In the genomic region with DNA sequence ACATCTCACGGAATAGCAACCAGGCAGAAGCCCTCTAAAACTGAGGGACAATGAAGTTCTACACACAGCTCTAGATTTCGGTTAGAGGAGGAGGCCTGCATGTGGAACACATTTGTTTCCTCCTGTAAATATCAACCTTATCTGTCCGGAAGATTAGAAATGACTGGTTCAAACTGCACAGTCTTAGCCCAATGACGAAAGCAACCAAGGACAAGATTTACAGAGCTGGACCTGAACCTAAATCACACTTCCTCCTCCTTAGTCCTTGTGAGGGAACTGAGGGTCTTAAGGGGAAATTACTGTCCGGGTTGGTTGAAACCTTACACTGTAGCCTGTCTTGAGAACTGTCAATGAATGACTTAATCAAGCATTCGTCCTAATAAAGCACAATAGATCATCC, we compare ENCODE assay signal across 8 mouse cellular contexts. TPM values are rescaled to one million over a fixed set of nuclear protein-coding genes. Genes with fewer than 3 reads are reported as not detected.
DNase-seq lines count a peak whose midpoint lies in the region; ATAC-seq and TF ChIP-seq lines count a peak whose summit lies in the region.

No protein-coding gene starts in this region.

- no peaks in the 10 kb centered on the region for H3K9me3 ChIP-seq in embryonic facial prominence, embryonic 14.5 days (ENCODE audit: control insufficient read depth, low read length)
- no peaks in the 10 kb centered on the region for H3K9me3 ChIP-seq in limb, embryonic 10.5 days (replicated peaks)
- no peaks in the 10 kb centered on the region for H3K9me3 ChIP-seq in neural tube, embryonic 15.5 days (replicated peaks)

- H3K4me2 ChIP-seq in embryonic facial prominence, embryonic 14.5 days (ENCODE audit: low read depth, low read length), result peak overlapping the region; percentile 87
- H3K4me2 ChIP-seq in neural tube, embryonic 15.5 days, result peak overlapping the region; percentile 81

- peak overlapping the region; percentile 99 for H3K27ac ChIP-seq in layer of hippocampus, adult 2 months
- peak overlapping the region; percentile 35; the same call in 1 of the 2 replicates for H3K27ac ChIP-seq in embryonic facial prominence, embryonic 14.5 days (replicated peaks; ENCODE audit: low read depth, low read length)
- H3K27ac ChIP-seq in limb, embryonic 10.5 days, result no peak overlapping the region; the same call in 1 of the 2 replicates
- peak overlapping the region; percentile 58 for H3K27ac ChIP-seq in neural tube, embryonic 15.5 days (replicated peaks)

- DNase-seq in layer of hippocampus, adult 2 months (ENCODE audit: low spot score in 2 of 2), result no peak
- no peak for DNase-seq in layer of hippocampus, postnatal 25 days (ENCODE audit: extremely low spot score in 1 of 2, low spot score in 1 of 2)
- no peak for DNase-seq in embryonic facial prominence, embryonic 14.5 days (ENCODE audit: low spot score)
- no peak for DNase-seq in limb, embryonic 10.5 days (ENCODE audit: low spot score)
- DNase-seq in B cell, adult 2 months, result no peak
- no peak for DNase-seq in gastrocnemius, postnatal 4 days (ENCODE audit: low spot score in 2 of 2)
- DNase-seq in kidney, postnatal 4 days, result no peak

- peak overlapping the region; percentile 91 for H3K9ac ChIP-seq in embryonic facial prominence, embryonic 14.5 days (ENCODE audit: low read depth, low read length)
- H3K9ac ChIP-seq in neural tube, embryonic 15.5 days (replicated peaks), result peak overlapping the region; percentile 96

- peaks cover 17% of the 10 kb centered on the region for H3K4me1 ChIP-seq in embryonic facial prominence, embryonic 14.5 days (ENCODE audit: control insufficient read depth, insufficient read depth, low read length)
- peaks cover 33% of the 10 kb centered on the region for H3K4me1 ChIP-seq in limb, embryonic 10.5 days
- peaks cover 39% of the 10 kb centered on the region for H3K4me1 ChIP-seq in neural tube, embryonic 15.5 days

- H3K36me3 ChIP-seq in embryonic facial prominence, embryonic 14.5 days (ENCODE audit: control insufficient read depth, insufficient read depth, low read length), result no peaks in the 10 kb centered on the region
- no peaks in the 10 kb centered on the region for H3K36me3 ChIP-seq in limb, embryonic 10.5 days
- no peaks in the 10 kb centered on the region for H3K36me3 ChIP-seq in neural tube, embryonic 15.5 days

- H3K27me3 ChIP-seq in embryonic facial prominence, embryonic 14.5 days (replicated peaks; ENCODE audit: control insufficient read depth, insufficient read depth, low read length), result no peaks in the 10 kb centered on the region
- H3K27me3 ChIP-seq in limb, embryonic 10.5 days (ENCODE audit: low read depth, poor library complexity, severe bottlenecking), result 0 out of 2 replicates have a peak, but pooled peaks cover 5% of the 10 kb centered on the region
- H3K27me3 ChIP-seq in neural tube, embryonic 15.5 days (replicated peaks), result no peaks in the 10 kb centered on the region

- ATAC-seq in embryonic facial prominence, embryonic 14.5 days (ENCODE audit: low read depth), result no peak
- ATAC-seq in neural tube, embryonic 15.5 days (ENCODE audit: low FRiP score), result no peak

- no peak for TF ChIP-seq CTCF in layer of hippocampus, adult 2 months (conservative IDR thresholded peaks at IDR 0.05)

- WGBS in embryonic facial prominence, embryonic 14.5 days, result 17% methylated on average over 6 of the region's 6 CpGs
- 45% methylated on average over 6 of the region's 6 CpGs for WGBS in limb, embryonic 10.5 days
- 36% methylated on average over 6 of the region's 6 CpGs for WGBS in neural tube, embryonic 15.5 days

- H3K4me3 ChIP-seq in layer of hippocampus, adult 2 months, result peak overlapping the region; percentile 92
- peak overlapping the region; percentile 94 for H3K4me3 ChIP-seq in embryonic facial prominence, embryonic 14.5 days (ENCODE audit: low read depth, low read length)
- H3K4me3 ChIP-seq in limb, embryonic 10.5 days, result peak overlapping the region; percentile 97
- peak overlapping the region; percentile 78 for H3K4me3 ChIP-seq in neural tube, embryonic 15.5 days (replicated peaks)

RNA-seq across cellular contexts. Expression of gene Cdc42bpb, which starts 1.5 kb away (rescaled TPM):
- 100 to 1,000 TPM; 113 to 122 TPM for total RNA-seq in layer of hippocampus, adult 2 months (2021)
- 100 to 1,000 TPM; 107 to 117 TPM for total RNA-seq in layer of hippocampus, postnatal 25 days (2021)
- polyA plus RNA-seq in embryonic facial prominence, embryonic 14.5 days (2014; fragmentation: Nextera tagmentation; extraction: Ambion mirVana), result 37.7 and 41.5 TPM in 2 replicates
- polyA plus RNA-seq in limb, embryonic 10.5 days (2016; fragmentation: Nextera tagmentation; extraction: Ambion mirVana), result 30.4 and 32.0 TPM in 2 replicates
- 30.2 and 33.7 TPM in 2 replicates for polyA plus RNA-seq in neural tube, embryonic 15.5 days (2015; fragmentation: Nextera tagmentation; extraction: Ambion mirVana)
- total RNA-seq in gastrocnemius, postnatal 4 days (2021), result 10 to 100 TPM; 69.1 to 74.5 TPM

RNA-seq across cellular contexts. Expression of gene Lbhd2, which starts 30.6 kb away (rescaled TPM):
- total RNA-seq in layer of hippocampus, adult 2 months (2021), result 1 to 10 TPM; 1.2 to 1.4 TPM
- under 1 TPM in 1 of 2 experiments, not detected in 1; 0.86 TPM for total RNA-seq in layer of hippocampus, postnatal 25 days (2021)
- polyA plus RNA-seq in embryonic facial prominence, embryonic 14.5 days (2014; fragmentation: Nextera tagmentation; extraction: Ambion mirVana), result 5.5 and 5.8 TPM in 2 replicates
- not detected in 2 replicates for polyA plus RNA-seq in limb, embryonic 10.5 days (2016; fragmentation: Nextera tagmentation; extraction: Ambion mirVana)
- 1.4 and 2.8 TPM in 2 replicates for polyA plus RNA-seq in neural tube, embryonic 15.5 days (2015; fragmentation: Nextera tagmentation; extraction: Ambion mirVana)
- under 1 TPM in 1 of 2 experiments, not detected in 1; 0.59 TPM for total RNA-seq in gastrocnemius, postnatal 4 days (2021)

RNA-seq across cellular contexts. Expression of gene Exoc3l4, which starts 40.8 kb away (rescaled TPM):
- 1 to 10 TPM; 4.5 to 6.3 TPM for total RNA-seq in layer of hippocampus, adult 2 months (2021)
- 1 to 10 TPM; 2.6 to 3.4 TPM for total RNA-seq in layer of hippocampus, postnatal 25 days (2021)
- polyA plus RNA-seq in embryonic facial prominence, embryonic 14.5 days (2014; fragmentation: Nextera tagmentation; extraction: Ambion mirVana), result 8.7 and 9.4 TPM in 2 replicates
- 5.1 and 6.5 TPM in 2 replicates for polyA plus RNA-seq in limb, embryonic 10.5 days (2016; fragmentation: Nextera tagmentation; extraction: Ambion mirVana)
- polyA plus RNA-seq in neural tube, embryonic 15.5 days (2015; fragmentation: Nextera tagmentation; extraction: Ambion mirVana), result 1.9 and 11.8 TPM in 2 replicates
- total RNA-seq in gastrocnemius, postnatal 4 days (2021), result 1 to 10 TPM; 5.0 to 6.1 TPM
